Mouse (Mus musculus) ES-E14 (cell line): ENCODE data around the gene Snrnp35.

Experiments
- CHD2 ChIP-seq: IDR thresholded peaks from 2 replicates; pipeline ENCODE4 v1.6.1; 2014; ENCODE audit warnings: mild to moderate bottlenecking, low read depth, low read length, inconsistent platforms
- MAFK ChIP-seq: IDR thresholded peaks from 2 replicates; pipeline ENCODE4 v1.6.1; 2014; ENCODE audit warnings: mild to moderate bottlenecking, low read depth, low read length, inconsistent platforms; ENCODE audit not compliant: insufficient read depth
- ZC3H11A ChIP-seq: IDR thresholded peaks from 2 replicates; pipeline ENCODE4 v1.6.1; 2012; ENCODE audit warnings: low read depth, mild to moderate bottlenecking, inconsistent platforms, low read length, borderline replicate concordance
- ZNF384 ChIP-seq: IDR thresholded peaks from 2 replicates; pipeline ENCODE4 v1.6.1; 2012; ENCODE audit warnings: low read depth, low read length, inconsistent platforms

GRCm38 (mm10) chr5:124485654-124486053 lies 2.7 kb downstream of the Snrnp35 start:
- TF ChIP-seq MAFK, result no peak
- no peak for TF ChIP-seq ZNF384
- TF ChIP-seq CHD2, result no peak
- no peak for TF ChIP-seq ZC3H11A
